Mouse (Mus musculus) forebrain, embryonic 11.5 days (tissue): ENCODE data around the gene Unc45b. TPM values are rescaled to one million over a fixed set of nuclear protein-coding genes. Genes with fewer than 3 reads are reported as not detected.
"Not testable (repeated sequence)": the region's sequence is repeated elsewhere in the genome, so short reads cannot be mapped to it uniquely, and the experiment has no call there.

Source experiments
- ATAC-seq: fragments of 200-750 bp; cut with Nextera tagmentation; replicated peaks from 2 replicates; pipeline ENCODE4 v1.8.0; 2017; ENCODE audit warnings: moderate TSS enrichment; ENCODE audit not compliant: low FRiP score
- DNase-seq: peaks from one replicate; pipeline ENCODE4 v3.0.0-alpha.2; 2017; ENCODE audit warnings: low spot score
- H3K27ac ChIP-seq: fragments of 300-500 bp; sonication (generic); 2 replicates; pipeline ENCODE4 v1.5.1; 2014; ENCODE audit warnings: low read depth, low read length
- H3K27me3 ChIP-seq: fragments of 300-500 bp; sonication (generic); 2 replicates; pipeline ENCODE4 v1.6.1; 2014; ENCODE audit warnings: mild to moderate bottlenecking, low read length, mixed read lengths; ENCODE audit not compliant: control insufficient read depth, insufficient read depth
- H3K36me3 ChIP-seq: fragments of 300-500 bp; sonication (generic); 2 replicates; pipeline ENCODE4 v1.6.1; 2014; ENCODE audit warnings: mild to moderate bottlenecking, low read length, moderate library complexity, mixed read lengths; ENCODE audit not compliant: control insufficient read depth, insufficient read depth
- H3K4me1 ChIP-seq: fragments of 300-500 bp; sonication (generic); replicated peaks from 2 replicates; pipeline ENCODE4 v1.6.1; 2014; ENCODE audit warnings: low read length, mixed read lengths; ENCODE audit not compliant: control insufficient read depth, insufficient read depth
- H3K4me2 ChIP-seq: fragments of 300-500 bp; sonication (generic); 2 replicates; pipeline ENCODE4 v1.6.1; 2014; ENCODE audit warnings: low read depth, mild to moderate bottlenecking, low read length, moderate library complexity, mixed read lengths; ENCODE audit not compliant: severe bottlenecking
- H3K4me3 ChIP-seq: fragments of 300-500 bp; sonication (generic); 2 replicates; pipeline ENCODE4 v1.5.1; 2014; ENCODE audit warnings: low read depth, low read length
- H3K9ac ChIP-seq: fragments of 300-500 bp; sonication (generic); 2 replicates; pipeline ENCODE4 v1.6.1; 2014; ENCODE audit warnings: low read length
- H3K9me3 ChIP-seq: fragments of 300-500 bp; sonication (generic); 2 replicates; pipeline ENCODE4 v1.6.1; 2016; ENCODE audit warnings: low read length, mixed read lengths; ENCODE audit not compliant: control insufficient read depth
- WGBS: fragments of 180-500 bp; shearing (Covaris S2); extraction: QIAGEN DNeasy Blood & Tissue Kit; methylation state at CpG from one replicate; pipeline ENCODE4 v1.1.7; 2014; 5-methylcytosine and 5-hydroxymethylcytosine counted together
- polyA plus RNA-seq: library from polyadenylated mRNA; unstranded; fragments of >200 nt; fragmentation: Nextera tagmentation; extraction: Ambion mirVana; gene quantifications from 2 replicates; pipeline ENCODE4 v1.2.1, GENCODE M21; 2014

Gene Unc45b
- polyA plus RNA-seq, 1 experiment from 2014 or later, result 0.41 TPM

- H3K36me3 ChIP-seq, result no peaks in the 10 kb centered on the region
- no peak overlapping the region for H3K27ac ChIP-seq
- H3K4me2 ChIP-seq, result no peak overlapping the region
- H3K9ac ChIP-seq, result no peak overlapping the region
- no peak for DNase-seq
- WGBS, result 18% methylated on average over 4 of the region's 4 CpGs
- ATAC-seq, result no peak
- no peak overlapping the region for H3K4me3 ChIP-seq
- H3K27me3 ChIP-seq, result no peaks in the 10 kb centered on the region
- no peaks in the 10 kb centered on the region for H3K9me3 ChIP-seq
- H3K4me1 ChIP-seq, result no peaks in the 10 kb centered on the region
Observed at GRCm38 (mm10) chr11:82959613-82960012, 49.3 kb downstream of the Unc45b start.

GRCm38 (mm10) chr11:82961743-82962142 lies 51.4 kb downstream of the Unc45b start:
- H3K4me1 ChIP-seq, result no peaks in the 10 kb centered on the region
- no peaks in the 10 kb centered on the region for H3K9me3 ChIP-seq
- H3K9ac ChIP-seq, result no peak overlapping the region
- no peaks in the 10 kb centered on the region for H3K36me3 ChIP-seq
- H3K4me2 ChIP-seq, result no peak overlapping the region
- H3K4me3 ChIP-seq, result no peak overlapping the region
- H3K27ac ChIP-seq, result no peak overlapping the region
- no peak for DNase-seq
- no peak for ATAC-seq
- no peaks in the 10 kb centered on the region for H3K27me3 ChIP-seq
- 81% methylated on average over 2 of the region's 2 CpGs for WGBS

GRCm38 (mm10) chr11:82962215-82962614 lies 51.9 kb downstream of the Unc45b start:
- ATAC-seq, result no peak

GRCm38 (mm10) chr11:82970712-82971589 lies 60.6 kb downstream of the Unc45b start:
- no peaks in the 10 kb centered on the region for H3K9me3 ChIP-seq
- WGBS, result 10% methylated on average over 31 of the region's 31 CpGs
- DNase-seq (peak; percentile 81), ATAC-seq (no peak)
- H3K36me3 ChIP-seq, result no peaks in the 10 kb centered on the region
- H3K27ac ChIP-seq, result no peak overlapping the region
- no peaks in the 10 kb centered on the region for H3K27me3 ChIP-seq
- H3K9ac ChIP-seq, result peak overlapping the region; percentile 47
- peak overlapping the region; percentile 10 for H3K4me3 ChIP-seq
- peak overlapping the region; percentile 44 for H3K4me2 ChIP-seq
- H3K4me1 ChIP-seq, result peaks cover 3% of the 10 kb centered on the region; the same call in 1 of the 2 replicates

More at GRCm38 (mm10) chr11:82962215-82962614, 51.9 kb downstream of the Unc45b start:
- no peak overlapping the region for H3K27ac ChIP-seq
- H3K36me3 ChIP-seq, result no peaks in the 10 kb centered on the region
- WGBS, result 91% methylated on average over 8 of the region's 8 CpGs
- no peak overlapping the region for H3K9ac ChIP-seq
- H3K4me2 ChIP-seq, result no peak overlapping the region
- H3K27me3 ChIP-seq, result no peaks in the 10 kb centered on the region
- H3K4me3 ChIP-seq, result no peak overlapping the region
- no peak for DNase-seq
- H3K9me3 ChIP-seq, result no peaks in the 10 kb centered on the region
- H3K4me1 ChIP-seq, result no peaks in the 10 kb centered on the region

DNA sequence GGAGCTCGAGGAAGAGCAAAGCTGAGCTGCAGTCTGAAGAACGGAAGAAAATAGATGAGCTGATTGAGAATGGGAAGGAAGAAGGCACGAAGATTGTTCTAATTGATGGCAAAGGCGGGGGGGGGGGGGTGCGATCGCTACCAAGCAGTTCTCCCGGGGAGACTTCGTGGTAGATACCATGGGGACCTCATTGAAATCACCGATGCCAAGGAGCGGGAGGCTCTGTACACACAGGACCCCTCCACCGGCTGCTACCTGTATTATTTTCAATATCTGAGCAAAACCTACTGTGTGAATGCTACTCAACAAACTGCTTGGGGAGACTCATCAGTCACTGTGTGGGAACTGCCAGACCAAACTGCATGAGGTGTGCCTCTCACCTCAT lies 61.2 kb downstream of the Unc45b start:
- H3K4me3 ChIP-seq, result no peak overlapping the region

DNA sequence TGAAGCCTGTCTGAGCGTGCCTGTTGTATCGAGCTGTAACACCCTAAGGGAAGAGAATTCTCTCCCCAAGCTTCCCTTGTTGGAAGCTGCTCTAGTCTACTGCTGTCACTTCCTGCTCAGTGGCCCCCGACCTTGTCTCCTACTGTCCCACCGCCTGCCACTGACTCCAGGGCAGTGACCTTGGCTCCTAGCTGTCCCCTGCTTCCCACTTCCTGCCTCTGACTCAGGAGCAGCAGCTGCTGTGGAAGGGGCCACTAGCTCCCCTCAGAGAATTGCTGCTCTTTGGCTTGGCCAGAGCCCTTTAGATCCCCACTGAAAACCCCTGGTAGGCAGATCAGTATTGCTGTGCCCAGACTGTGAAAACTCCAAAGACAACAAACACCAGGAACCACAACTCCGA lies 63.6 kb downstream of the Unc45b start:
- Histone ChIP-seq H3K4me2 (no peak overlapping the region), H3K9ac (no peak overlapping the region), H3K4me3 (no peak overlapping the region), H3K27me3 (no peaks in the 10 kb centered on the region), H3K36me3 (no peaks in the 10 kb centered on the region), H3K4me1 (peaks cover 3% of the 10 kb centered on the region; the same call in 1 of the 2 replicates), H3K9me3 (no peaks in the 10 kb centered on the region), H3K27ac (no peak overlapping the region)
- no peak for DNase-seq
- WGBS, result 57% methylated on average over 5 of the region's 5 CpGs
- no peak for ATAC-seq

More for the DNA sequence above, 61.2 kb downstream of the Unc45b start:
- no peaks in the 10 kb centered on the region for H3K27me3 ChIP-seq
- H3K9me3 ChIP-seq, result no peaks in the 10 kb centered on the region
- no peak for ATAC-seq
- H3K36me3 ChIP-seq, result no peaks in the 10 kb centered on the region
- no peak overlapping the region for H3K27ac ChIP-seq
- peaks cover 3% of the 10 kb centered on the region; the same call in 1 of the 2 replicates for H3K4me1 ChIP-seq
- H3K9ac ChIP-seq, result no peak overlapping the region
- WGBS, result 82% methylated on average over 11 of the region's 11 CpGs
- H3K4me2 ChIP-seq, result no peak overlapping the region; the same call in 1 of the 2 replicates
- DNase-seq, result no peak

- not testable (repeated sequence) for H3K4me1 ChIP-seq, H3K36me3 ChIP-seq, H3K27me3 ChIP-seq, H3K4me3 ChIP-seq, H3K9me3 ChIP-seq, H3K9ac ChIP-seq, DNase-seq, H3K4me2 ChIP-seq, ATAC-seq, H3K27ac ChIP-seq
- 92% methylated on average over 2 of the region's 2 CpGs for WGBS
Observed at GRCm38 (mm10) chr11:82982409-82982808, 72.1 kb downstream of the Unc45b start.

DNA sequence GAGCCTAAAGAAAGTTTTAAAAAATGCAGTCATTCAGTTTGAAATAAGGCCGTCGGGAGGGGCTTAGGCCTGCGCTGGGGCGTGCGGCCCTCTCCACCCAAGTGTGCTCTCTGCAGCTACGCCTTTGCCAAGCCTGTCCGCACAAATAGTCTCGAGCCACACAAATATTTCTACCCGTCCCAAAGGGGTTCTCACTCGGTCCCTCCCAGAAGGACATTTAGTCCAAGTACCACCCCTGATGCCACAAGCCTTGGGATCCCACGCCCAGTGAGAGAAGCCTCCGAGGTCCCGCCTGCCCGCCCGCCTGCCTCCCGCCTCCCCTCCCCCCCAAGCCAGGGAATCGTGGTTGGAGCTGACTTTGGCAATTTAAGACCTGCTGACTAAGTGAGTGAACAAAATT lies 72.8 kb downstream of the Unc45b start:
- Histone ChIP-seq H3K27me3 (no peaks in the 10 kb centered on the region), H3K4me1 (no peaks in the 10 kb centered on the region), H3K9ac (no peak overlapping the region), H3K4me2 (no peak overlapping the region), H3K27ac (no peak overlapping the region), H3K9me3 (no peaks in the 10 kb centered on the region), H3K4me3 (no peak overlapping the region), H3K36me3 (no peaks in the 10 kb centered on the region)
- DNase-seq (no peak), ATAC-seq (no peak)
- 85% methylated on average over 17 of the region's 17 CpGs for WGBS

DNA sequence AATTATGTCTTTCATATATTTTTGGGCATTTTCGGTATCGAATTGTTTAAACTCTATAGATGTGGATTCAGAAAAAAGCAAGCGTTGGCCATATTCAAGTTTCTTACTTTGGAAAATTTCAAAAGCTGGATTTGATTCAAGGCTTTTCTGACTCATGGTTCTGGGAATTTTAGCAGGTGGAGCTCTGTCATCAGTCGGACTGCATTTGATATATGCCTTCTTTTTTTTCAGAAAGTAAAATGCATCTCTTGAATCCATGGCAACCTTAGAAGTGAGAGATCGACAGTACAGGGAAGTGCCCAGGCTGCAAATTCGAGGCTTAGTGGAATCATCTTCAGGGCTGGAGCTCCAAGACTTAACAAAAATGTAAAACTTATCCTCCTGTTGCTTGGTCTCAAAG lies 77.3 kb downstream of the Unc45b start:
- no peak for ATAC-seq

More for the DNA sequence above, 77.3 kb downstream of the Unc45b start:
- DNase-seq, result no peak
- no peak overlapping the region for H3K27ac ChIP-seq
- H3K4me2 ChIP-seq, result no peak overlapping the region
- H3K4me1 ChIP-seq, result no peaks in the 10 kb centered on the region; the same call in 1 of the 2 replicates
- H3K36me3 ChIP-seq, result no peaks in the 10 kb centered on the region
- no peaks in the 10 kb centered on the region for H3K27me3 ChIP-seq
- WGBS, result 87% methylated on average over 6 of the region's 6 CpGs
- H3K9me3 ChIP-seq, result no peaks in the 10 kb centered on the region
- no peak overlapping the region for H3K4me3 ChIP-seq
- H3K9ac ChIP-seq, result no peak overlapping the region
